Mouse (Mus musculus) urinary bladder, postnatal 4 days (tissue): ENCODE results near the gene Micu1.

Experiments used
- DNase-seq, 2 experiments: peaks; one replicate each; pipeline ENCODE4 v3.0.0; 2021 to 2022; ENCODE audit warnings: low spot score in 2 of 2

The Micu1 gene

DNA sequence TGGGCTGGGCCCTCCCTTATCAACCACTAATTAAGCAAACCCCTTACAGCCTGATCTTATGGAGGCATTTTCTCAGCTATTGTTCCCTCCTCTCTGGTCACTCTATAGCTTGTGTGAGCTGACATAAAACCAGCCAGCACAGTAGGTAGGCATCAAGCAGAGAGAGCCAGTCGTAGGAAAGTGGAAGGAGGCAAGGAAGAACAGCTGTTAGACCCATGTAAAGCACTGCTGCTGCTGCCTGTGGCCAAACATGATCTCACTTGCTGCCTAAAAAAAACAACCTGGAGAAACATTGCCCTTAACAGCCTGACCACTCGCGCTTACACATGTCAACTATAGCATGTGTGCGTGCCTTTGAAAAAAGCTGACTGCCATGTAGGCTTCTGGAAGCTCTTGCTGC lies 19.3 kb downstream of the Micu1 start:
- DNase-seq = no peak

DNA sequence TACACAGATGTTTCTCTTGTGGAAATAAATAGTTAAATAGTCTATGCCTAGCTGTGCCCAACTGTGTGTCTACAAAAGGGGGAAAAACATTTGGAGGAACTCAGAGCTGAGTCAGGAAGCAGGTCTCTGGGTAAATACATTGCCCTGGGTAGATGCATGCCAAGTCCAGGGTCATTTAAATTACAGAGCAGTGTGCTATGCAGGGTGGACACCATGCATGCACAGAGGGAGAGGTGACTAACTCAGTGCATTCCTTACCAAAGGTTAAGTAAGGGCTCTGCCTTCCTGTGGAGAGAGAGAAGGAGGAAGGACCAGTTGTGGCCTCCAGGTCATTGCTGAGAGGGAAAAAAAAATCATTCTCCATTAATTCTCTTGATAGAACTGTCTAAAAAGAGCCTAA lies 22.4 kb downstream of the Micu1 start:
- DNase-seq = no peak

DNA sequence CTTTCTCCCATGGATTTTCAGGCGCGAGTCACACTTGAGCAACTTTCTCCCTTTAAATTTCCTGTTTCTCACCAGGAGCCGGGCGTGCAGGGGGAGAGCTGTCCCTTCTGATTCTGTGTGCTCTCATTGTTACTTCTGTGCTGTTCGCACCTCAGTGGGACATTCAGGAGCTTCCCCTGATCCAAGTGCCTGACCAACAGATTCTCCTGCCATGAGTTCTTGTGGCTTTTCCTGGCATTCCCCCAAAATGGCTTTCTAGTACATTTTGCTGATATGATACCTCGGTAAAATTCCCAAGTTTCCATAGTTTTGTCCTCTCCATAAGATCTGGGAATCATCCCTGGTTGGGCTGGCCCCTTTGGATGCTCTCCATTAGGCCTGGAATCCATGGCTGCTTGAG lies 25.0 kb downstream of the Micu1 start:
- no peak for DNase-seq

DNA sequence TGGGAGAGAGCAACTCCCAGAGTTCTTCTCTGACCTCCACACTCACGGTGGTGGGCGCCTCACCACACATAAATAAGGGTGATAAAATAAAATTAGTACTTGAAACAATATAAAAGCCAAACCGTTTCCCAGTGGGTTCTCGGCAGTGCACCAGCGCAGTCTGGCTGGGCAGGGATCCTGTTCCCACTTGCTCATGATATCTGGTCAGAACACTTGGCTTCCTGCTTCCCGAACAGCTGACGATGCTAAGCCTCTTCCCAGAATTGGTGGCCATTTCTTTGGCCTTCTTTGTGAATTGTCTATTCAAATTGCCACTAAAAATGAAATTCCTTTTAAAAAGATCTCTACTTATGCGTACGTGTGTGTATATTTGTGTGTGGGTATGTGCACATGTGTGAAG lies 27.0 kb downstream of the Micu1 start:
- no peak for DNase-seq

DNA sequence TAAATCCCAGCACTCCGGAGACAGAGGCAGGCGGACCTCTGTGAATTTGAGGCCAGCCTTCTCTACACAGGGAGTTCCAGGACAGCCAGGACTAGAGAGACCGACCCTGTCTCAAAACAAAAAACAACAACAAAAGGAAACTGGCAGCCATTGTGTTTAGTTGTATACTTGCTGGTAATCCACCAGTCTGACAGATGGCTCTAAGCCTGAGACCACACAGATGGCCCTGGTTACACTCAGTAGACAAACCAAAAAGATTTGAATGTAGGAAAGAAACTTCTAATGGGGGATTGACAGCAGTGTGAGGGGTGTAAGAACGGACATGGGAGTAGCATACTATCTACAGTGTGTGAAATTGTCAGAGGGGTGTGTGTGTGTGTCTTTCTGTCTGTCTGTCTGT lies 27.6 kb downstream of the Micu1 start:
- no peak for DNase-seq

DNA sequence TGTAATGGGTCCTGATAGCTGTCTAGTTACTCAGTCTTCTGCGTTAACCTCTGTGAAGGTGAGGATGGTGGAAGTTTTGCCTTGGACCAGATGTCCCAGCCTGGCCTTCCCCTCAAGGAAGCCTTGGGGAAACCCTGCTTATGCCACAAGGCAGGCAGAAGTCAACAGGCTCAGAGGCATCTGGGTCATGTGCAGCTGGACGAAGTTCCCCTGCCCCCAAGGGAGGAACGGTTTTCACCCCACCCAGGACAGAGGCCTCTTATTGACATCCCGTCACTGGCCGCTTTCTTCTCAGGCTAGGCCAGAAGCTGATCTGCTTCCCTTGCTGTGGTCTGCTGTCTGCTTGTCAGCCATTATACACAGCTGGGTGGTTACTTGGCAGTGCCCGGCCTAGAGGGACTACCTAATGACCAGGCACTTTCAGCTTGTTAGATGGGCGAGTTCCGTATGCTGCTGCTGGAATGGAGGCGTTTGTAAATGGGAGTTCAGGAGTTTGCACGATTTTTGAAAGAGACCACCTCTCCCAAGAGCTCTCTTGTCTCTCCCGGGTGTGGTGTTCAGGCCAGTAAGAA lies 33.8 kb downstream of the Micu1 start:
- DNase-seq = no peak

DNA sequence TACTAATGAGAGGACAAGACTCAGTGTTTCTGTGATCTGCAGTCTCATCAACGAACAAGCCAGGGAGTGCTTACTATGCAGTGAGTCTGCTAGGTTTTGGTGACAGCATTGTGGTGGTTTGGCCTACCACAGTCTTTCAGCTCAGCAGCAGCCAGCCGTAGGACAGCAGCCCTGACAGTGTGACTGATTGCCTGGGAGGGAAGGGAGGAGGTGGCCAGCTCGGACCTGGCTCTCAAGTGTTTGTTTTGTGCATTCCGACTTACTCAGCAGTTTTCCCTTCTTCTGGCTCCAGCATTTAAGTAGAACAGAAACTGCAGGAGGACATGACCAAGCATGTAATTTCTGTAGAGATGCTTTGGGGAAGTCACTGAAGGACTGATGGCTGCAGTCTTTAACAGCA lies 39.2 kb downstream of the Micu1 start:
- DNase-seq = no peak

DNA sequence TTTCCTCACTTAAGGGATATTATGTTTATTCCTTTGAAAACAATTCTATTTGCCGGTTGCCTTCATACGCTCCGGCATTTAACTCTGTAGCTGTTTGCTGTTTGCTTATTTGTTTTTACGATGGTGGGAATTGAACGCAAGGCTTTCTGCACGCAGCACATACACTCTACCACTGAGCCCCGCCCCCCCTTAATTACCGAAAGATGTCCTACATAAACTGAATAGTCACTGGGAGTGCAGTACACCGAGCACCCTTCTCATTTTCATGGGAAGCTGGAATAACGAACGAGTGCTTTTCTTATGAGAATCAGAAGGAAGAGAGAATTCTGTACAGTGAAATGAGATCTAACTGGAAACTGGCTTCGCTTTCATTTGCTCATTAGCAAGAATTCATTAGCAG lies 41.1 kb downstream of the Micu1 start:
- DNase-seq = no peak

DNA sequence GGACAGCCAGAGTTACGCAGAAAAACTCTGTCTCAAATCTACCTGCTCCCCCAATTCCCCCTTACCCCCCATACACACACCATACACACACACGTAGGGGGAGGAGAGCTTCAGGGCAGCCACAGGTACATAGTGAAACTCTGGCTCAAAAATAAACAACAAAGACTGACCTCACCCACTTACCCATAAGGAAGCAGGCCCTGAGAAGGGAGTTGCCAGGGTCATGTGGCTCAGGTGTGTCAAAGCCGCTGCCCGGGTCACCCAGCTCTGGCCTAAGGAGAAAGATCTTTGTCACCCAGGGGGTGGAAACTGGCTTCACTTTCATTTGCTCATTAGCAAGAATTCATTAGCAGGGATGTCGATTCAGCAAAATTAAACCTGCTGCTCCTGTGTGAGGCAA lies 41.7 kb downstream of the Micu1 start:
- DNase-seq = no peak

DNA sequence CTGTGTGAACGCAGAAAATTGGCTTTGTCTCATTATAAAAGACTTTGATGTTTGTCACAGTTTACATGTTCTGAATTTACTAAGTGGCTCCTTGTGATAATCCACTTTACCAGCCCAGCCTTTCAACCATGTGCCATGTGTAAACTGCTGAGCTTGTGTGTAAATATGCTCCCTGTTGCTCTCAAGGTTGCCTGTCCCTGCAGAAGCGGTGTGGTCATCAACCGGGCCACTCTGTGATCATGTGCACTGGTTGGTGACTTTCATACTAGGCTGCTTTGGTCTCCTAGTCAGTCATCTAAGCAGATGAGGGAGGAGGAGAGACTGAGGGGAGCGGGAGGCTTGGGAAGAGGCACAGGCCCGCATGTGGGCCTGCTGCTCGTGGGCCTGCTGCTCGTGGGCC lies 45.1 kb downstream of the Micu1 start:
- no peak for DNase-seq

DNA sequence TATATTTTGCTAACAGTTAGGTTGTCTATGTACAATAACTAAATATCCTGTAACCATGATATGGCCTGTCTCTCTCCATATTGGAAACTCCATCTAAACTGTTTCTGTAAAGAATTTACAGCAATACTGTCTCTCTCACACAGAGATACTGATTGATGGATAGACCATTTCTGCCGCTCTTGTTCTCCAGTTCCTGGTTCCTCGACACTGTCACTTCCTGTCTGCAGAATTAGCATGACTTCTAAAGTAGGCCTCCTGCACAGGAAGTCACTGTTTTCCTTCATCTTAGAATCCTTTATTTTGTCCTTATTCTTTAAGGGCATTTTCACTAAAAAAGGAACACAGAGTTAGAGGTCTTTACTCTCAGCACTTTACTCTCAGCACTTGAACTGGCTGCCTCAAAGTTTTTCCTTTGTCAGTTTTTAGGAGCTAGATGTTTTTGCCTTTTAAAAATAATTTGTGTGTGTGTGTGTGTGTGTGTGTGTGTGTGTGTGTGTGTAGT lies 46.5 kb downstream of the Micu1 start:
- DNase-seq = no peak

DNA sequence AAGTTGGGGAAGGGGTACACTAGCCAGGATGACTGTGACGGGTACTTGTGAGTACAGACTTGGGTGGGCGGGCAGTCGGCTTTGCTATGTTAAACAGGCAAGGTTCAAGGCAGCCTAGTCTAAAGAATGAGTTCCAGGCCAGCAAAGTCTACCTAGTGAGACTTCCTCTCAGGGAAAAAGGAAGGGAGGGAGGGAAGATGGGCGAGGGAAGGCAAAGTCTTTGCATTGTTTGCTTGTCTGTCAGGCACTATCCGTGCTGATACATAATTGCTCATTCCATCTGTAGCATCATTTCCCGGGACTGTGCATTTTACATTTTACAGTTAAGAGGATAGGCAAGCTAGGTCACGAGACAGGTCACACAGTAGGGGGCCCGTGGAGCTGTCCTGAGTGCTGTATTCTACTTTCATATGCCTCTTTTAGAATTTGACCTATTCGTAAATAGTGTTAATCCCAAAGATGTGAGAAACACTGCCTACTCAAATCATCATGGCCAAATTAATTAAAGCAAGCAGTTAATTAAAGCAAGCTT lies 51.3 kb downstream of the Micu1 start:
- DNase-seq = no peak

DNA sequence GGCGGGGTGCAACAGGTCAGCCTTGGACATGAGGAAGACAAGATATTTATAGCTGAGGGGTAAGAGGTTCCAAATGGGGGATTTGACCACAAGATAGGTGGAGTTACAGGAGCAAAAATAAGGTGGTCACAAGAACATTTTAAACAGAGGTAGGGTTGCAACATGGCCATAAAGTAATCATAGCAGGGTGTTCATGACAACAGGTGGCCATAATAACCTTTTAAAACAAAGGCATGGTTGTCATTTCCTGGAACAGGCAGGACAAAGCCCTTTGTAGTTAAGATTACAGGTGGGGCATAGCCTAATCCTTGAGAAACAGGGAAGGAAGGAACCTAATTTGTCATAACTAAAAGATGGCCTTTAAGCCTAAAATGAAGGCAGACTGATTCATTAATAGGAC lies 51.8 kb downstream of the Micu1 start:
- DNase-seq = no peak

DNA sequence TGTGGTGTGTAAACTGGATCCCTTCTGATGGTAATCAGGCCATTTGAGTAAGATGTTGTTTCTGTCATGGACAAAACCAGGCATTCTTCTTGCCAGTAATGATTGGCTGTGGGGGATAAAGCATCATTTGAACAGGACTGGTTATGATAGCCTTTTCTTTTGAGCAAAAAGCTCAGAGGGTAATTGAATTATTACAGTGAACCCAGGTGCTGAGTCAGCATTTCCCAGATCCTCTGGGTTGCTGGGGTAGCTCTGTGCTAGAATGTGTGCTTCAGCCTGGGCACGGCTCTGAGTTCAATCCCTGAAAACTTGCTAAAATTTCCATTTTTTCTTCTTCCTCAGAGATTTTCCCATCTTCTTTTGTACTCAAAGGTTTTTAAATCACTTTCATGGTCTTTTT lies 52.6 kb downstream of the Micu1 start:
- no peak for DNase-seq

DNA sequence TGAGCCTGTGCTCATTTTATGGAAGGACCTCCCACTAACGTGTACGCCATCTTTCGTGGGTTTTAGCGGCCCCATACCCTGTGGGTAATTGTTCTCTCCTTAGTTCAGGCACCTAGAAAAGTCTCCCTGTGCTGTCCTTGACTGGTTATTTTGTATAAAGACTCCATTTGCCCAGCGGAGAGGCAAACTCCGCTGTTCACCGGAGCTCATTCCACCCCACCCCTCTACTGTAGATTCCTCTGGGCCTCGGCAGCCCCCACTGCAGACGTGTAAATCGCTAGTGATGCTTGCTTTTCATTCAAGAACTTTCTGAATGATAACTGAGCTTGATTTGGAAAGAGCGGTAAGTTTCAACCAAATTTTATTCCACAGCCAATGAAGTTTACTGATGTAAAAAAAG lies 53.4 kb downstream of the Micu1 start:
- DNase-seq = no peak

DNA sequence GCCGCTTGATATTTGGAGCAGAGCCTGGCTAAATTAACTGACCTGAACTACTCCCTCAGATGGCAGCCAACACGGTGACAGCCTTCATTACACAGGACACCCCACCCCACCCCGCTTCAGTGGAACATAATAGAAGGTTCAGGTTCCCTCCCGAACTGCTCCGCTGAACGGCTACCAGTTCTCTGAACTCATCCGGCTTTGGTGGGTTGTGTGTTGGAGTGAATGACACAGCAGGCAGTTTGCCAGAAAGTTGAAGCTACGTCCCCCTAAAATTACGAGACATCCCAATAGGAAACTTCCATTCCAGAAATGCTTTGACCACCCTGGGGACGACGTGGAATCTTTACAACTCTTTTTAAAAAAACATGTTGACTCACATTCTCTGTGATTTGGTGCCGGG lies 53.8 kb downstream of the Micu1 start:
- DNase-seq = no peak

DNA sequence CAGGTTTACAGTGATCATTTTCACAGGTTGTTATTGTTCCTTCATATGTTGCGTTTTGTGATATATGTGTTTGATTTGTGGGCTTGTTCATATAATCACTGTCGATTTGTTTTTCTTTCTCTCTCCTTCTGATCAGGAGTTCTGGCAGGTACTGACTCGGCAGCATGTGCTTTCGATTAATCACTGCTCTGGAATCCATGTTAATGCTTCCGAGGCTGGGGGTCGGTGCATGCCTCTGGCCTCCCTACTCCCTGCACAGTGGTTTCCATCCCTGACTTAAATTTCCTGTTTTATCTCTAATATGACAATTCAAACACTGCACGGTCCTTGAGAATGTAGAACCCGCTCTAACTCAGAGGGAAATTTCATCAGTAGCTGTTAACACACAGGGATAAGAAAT lies 54.3 kb downstream of the Micu1 start:
- no peak for DNase-seq

DNA sequence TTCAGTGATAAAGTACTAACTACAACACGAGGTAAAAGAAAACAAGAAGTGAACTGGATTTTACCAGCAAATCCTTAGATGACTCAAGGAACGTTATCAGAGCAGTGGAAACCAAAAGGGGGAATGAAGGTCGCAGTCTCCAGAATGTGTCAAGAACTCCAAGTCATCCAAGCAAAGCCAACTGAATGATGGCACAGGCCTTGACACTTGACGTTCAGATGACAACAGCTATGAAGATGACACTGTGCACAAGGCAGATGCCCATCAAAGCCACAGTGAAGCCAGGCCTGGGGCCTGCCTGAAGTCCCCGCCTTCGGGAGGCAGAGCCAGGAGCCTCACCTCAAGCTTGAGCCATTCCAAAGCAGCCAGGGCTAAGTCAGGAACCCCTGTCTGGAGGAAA lies 62.5 kb downstream of the Micu1 start:
- no peak for DNase-seq

DNA sequence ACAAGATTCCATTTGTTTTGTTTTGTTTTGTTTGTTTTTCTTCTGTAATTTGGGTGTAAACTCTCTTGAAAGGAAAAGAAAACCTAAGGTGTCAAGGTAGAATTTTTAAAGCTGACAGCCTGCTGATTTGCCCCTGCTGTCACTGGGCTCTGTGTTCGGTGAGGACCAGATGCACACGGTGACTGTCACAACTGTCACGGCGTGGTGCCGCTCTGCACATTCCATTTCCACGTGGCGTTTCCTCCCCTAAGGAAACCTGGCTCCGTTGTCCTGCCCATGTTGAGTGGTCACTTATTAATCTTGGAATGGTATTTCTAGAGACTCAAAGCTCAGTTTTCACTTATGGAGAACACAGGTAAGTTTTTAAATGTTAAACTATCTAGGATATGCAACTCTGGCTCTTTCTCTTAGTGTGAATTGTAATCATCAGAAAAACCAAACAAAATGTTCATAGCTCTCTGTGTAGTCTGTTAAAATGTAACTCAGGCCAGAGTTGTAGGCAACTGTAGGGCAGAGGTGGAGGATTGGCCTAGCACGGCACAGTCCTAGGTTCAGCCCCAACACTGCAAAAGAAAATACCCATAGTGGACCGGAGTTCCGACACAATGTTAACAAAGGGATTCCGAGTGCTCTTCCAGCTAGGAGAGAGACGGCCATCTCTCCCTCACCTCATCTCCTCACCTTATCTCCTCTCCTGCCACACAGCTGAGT lies 66.2 kb downstream of the Micu1 start:
- no peak for DNase-seq

DNA sequence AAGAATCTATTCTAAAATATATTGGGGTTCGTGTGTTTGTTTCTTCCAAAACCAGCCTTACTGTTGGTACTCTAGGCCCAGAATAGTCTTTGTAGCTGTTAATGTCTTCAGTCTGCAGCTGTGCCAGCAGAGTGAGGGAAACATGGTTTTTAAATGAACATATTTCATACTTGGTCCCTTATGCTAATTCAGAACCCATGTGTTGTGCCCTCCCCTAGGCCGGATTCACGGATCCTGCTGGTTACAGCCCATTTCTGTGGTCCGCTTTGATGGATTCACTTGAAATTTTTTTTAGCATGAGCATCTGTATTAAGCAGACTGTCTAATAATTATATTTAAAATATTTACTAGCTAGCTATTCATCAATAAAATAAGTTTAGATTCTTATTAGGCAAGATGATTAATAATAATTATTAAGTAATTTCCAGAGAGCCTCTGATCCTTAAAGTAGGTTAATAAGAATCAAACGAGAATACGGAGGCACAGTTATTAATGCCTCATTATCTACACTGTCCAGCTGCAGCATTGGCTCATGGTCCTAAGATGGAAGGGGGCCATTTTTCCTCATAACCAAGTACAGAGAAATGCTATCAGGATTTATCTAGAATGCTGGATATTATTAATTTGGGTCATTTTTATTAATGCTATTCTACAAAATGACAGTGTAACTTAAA lies 69.2 kb downstream of the Micu1 start:
- no peak for DNase-seq

DNA sequence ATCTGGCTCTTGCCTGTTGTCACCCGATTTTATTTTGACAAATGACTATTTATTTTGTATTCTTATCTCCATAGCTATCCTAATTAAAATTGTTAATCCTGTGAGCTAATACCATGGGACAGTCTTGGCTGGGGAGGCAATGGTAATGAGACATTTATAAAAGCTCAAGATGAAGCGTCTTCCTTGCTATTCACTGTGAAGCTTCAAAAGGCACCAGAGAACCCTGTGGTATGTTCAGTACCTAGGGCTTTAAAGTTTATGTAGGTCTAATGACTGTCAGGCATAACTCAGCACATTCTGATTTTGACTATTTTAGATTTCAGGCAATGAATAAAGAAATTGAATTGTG lies 69.7 kb downstream of the Micu1 start:
- no peak for DNase-seq

DNA sequence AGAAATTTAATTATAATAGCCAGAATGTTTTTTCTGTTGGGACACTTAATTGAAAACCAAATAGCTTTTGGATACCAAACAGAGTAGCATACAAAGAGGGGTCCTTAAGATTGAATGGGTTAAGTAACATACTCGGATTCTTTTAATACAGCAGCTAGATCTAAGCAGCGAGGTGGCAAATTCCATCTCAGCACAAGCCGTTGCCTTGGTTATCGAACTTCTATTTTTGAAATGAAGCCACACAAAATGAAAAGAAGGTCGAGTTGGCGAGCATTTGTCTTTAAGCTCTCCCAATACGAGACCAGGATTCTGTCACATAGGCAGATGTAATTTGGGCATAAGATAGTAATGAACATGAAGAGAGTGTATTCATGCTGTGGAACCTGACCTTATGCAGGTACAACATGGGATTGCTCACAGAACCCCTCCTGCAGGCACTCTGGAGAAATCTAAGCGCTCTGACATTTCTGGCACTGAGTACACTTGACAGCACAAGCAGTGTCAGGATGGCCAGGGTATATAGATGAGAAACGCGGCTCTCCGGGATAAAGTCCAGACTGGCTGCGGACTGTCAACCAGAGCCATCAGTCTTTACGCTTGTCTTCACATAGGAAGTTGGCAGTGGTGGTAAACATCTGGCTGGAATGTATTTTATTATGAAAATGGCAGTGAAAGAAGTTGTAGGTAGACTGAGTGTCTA lies 71.3 kb downstream of the Micu1 start:
- DNase-seq = no peak

DNA sequence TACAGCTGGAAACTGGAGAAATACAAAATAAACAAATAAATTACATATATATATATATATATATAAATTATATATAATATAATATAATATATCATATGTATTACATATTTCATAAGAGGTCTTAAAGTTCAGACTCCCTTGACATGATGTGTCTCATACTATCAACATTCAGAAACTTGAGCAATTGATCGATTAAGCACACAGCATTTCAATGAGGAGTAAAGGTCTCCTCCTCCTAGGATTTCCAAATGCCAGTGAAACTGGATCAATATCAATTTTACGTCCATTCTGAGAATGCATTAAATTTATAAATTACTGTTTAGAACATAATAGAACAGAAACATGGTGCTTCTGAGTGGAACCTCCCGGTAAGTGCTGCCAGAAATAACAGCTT lies 71.9 kb downstream of the Micu1 start:
- no peak for DNase-seq
